Mouse (Mus musculus): ENCODE measurements around the gene Med19. TPM values are rescaled to one million over a fixed set of nuclear protein-coding genes. Genes with fewer than 3 reads are reported as not detected.

Gene Med19
- polyA plus RNA-seq, 1 experiment from 2014 or later, result 49.3 TPM

Other genes starting within 250 kb of the Med19 start
- 18.7 and 25.7 TPM in 2 replicates for gene Tfpi, start 201.6 kb upstream of the Med19 start, polyA plus RNA-seq (2016; fragmentation: Nextera tagmentation; extraction: Ambion mirVana)
- gene Ctnnd1, start 27.6 kb upstream of the Med19 start, polyA plus RNA-seq (2016; fragmentation: Nextera tagmentation; extraction: Ambion mirVana), result 52.8 and 62.7 TPM in 2 replicates
- gene Btbd18, start 19.3 kb upstream of the Med19 start, polyA plus RNA-seq (2016; fragmentation: Nextera tagmentation; extraction: Ambion mirVana), result 0.32 and 0.48 TPM in 2 replicates
- gene Selenoh, start 7.6 kb upstream of the Med19 start, polyA plus RNA-seq (2016; fragmentation: Nextera tagmentation; extraction: Ambion mirVana), result 281 and 304 TPM in 2 replicates
- gene Gm28635, start 361 bp upstream of the Med19 start, polyA plus RNA-seq (2016; fragmentation: Nextera tagmentation; extraction: Ambion mirVana), result not detected in 2 replicates
- 172 and 181 TPM in 2 replicates for gene Tmx2, start 738 bp downstream of the Med19 start, polyA plus RNA-seq (2016; fragmentation: Nextera tagmentation; extraction: Ambion mirVana)
- 30.0 and 33.8 TPM in 2 replicates for gene Zdhhc5, start 36.8 kb downstream of the Med19 start, polyA plus RNA-seq (2016; fragmentation: Nextera tagmentation; extraction: Ambion mirVana)
- 35.0 and 37.0 TPM in 2 replicates for gene Clp1, start 48.9 kb downstream of the Med19 start, polyA plus RNA-seq (2016; fragmentation: Nextera tagmentation; extraction: Ambion mirVana)
- 21.0 and 22.4 TPM in 2 replicates for gene Ypel4, start 55.7 kb downstream of the Med19 start, polyA plus RNA-seq (2016; fragmentation: Nextera tagmentation; extraction: Ambion mirVana)
- gene Gm19426, start 65.3 kb downstream of the Med19 start, polyA plus RNA-seq (2016; fragmentation: Nextera tagmentation; extraction: Ambion mirVana), result 9.7 and 10.9 TPM in 2 replicates
- gene Serping1, start 97.0 kb downstream of the Med19 start, polyA plus RNA-seq (2016; fragmentation: Nextera tagmentation; extraction: Ambion mirVana), result 35.4 and 43.2 TPM in 2 replicates
- gene Ube2l6, start 120.4 kb downstream of the Med19 start, polyA plus RNA-seq (2016; fragmentation: Nextera tagmentation; extraction: Ambion mirVana), result 32.9 and 34.0 TPM in 2 replicates
- 0.13 TPM in 1 of 2 replicates, not detected in the other for gene Smtnl1, start 144.2 kb downstream of the Med19 start, polyA plus RNA-seq (2016; fragmentation: Nextera tagmentation; extraction: Ambion mirVana)
- gene Timm10, start 148.6 kb downstream of the Med19 start, polyA plus RNA-seq (2016; fragmentation: Nextera tagmentation; extraction: Ambion mirVana), result 35.0 and 35.8 TPM in 2 replicates
- gene Slc43a1, start 160.4 kb downstream of the Med19 start, polyA plus RNA-seq (2016; fragmentation: Nextera tagmentation; extraction: Ambion mirVana), result 9.1 and 12.0 TPM in 2 replicates
- 5.2 and 6.4 TPM in 2 replicates for gene Rtn4rl2, start 208.3 kb downstream of the Med19 start, polyA plus RNA-seq (2016; fragmentation: Nextera tagmentation; extraction: Ambion mirVana)